Mouse (Mus musculus) adipose tissue, adult 10 weeks (tissue): ENCODE data around the gene Dedd2. TPM values are rescaled to one million over a fixed set of nuclear protein-coding genes. Genes with fewer than 3 reads are reported as not detected.

Source experiments
- polyA plus RNA-seq: library from polyadenylated mRNA; stranded (reverse); fragments of 350-450 nt; fragmentation: Illumina TruSeq; extraction: RNeasy Lipid Tissue Mini Kit (QIAGEN cat#74804); gene quantifications from one replicate; pipeline ENCODE4 v1.2.3, GENCODE M21; 2014; ENCODE audit warnings: low read depth, low replicate concordance

Dedd2 gene
- polyA plus RNA-seq: 15.0 TPM

GRCm38 (mm10) chr7:25220457-25221101, at the start of gene Dedd2:
Gene Dedd2 (minus strand): TSS chr7:25220615.

GRCm38 (mm10) chr7:25267301-25267750, 46.9 kb upstream of the Dedd2 start, which contains the start of gene Cic:
Gene Cic (plus strand): TSS chr7:25267704.

GRCm38 (mm10) chr7:25250141-25250972, 29.9 kb upstream of the Dedd2 start, which contains the start of gene Erf:
Gene Erf (minus strand): TSS chr7:25250761.

GRCm38 (mm10) chr7:25237249-25238014, 17.0 kb upstream of the Dedd2 start, which contains the start of gene Gsk3a:
Gene Gsk3a (minus strand): TSS chr7:25237851.

GRCm38 (mm10) chr7:25221102-25221883, 878 bp upstream of the Dedd2 start, which contains the start of gene Zfp526:
Gene Zfp526 (plus strand): TSS chr7:25221425.

GRCm38 (mm10) chr7:25179606-25180161, 40.7 kb downstream of the Dedd2 start, which contains the start of gene Pou2f2:
Gene Pou2f2 (minus strand): TSS chr7:25179726.

Other genes with a start within 250 kb of the Dedd2 start
- gene Rabac1, start 247.9 kb downstream of the Dedd2 start, polyA plus RNA-seq: 305 TPM
- 2.9 TPM for gene Atp1a3, start 214.7 kb downstream of the Dedd2 start, polyA plus RNA-seq
- gene Grik5, start 148.3 kb downstream of the Dedd2 start, polyA plus RNA-seq: 8.7 TPM
- gene Zfp574, start 148.0 kb downstream of the Dedd2 start, polyA plus RNA-seq: 12.5 TPM
- 1.4 TPM for gene Pou2f2, start 40.9 kb downstream of the Dedd2 start, polyA plus RNA-seq
- 7.4 TPM for gene Zfp526, start 810 bp upstream of the Dedd2 start, polyA plus RNA-seq
- gene Gsk3a, start 17.2 kb upstream of the Dedd2 start, polyA plus RNA-seq: 81.2 TPM
- 32.2 TPM for gene Erf, start 30.1 kb upstream of the Dedd2 start, polyA plus RNA-seq
- 84.3 TPM for gene Cic, start 47.1 kb upstream of the Dedd2 start, polyA plus RNA-seq
- 54.0 TPM for gene Pafah1b3, start 77.4 kb upstream of the Dedd2 start, polyA plus RNA-seq
- gene Prr19, start 80.8 kb upstream of the Dedd2 start, polyA plus RNA-seq: 1.5 TPM
- not detected for gene Tmem145, start 85.5 kb upstream of the Dedd2 start, polyA plus RNA-seq
- gene Megf8, start 96.5 kb upstream of the Dedd2 start, polyA plus RNA-seq: 32.1 TPM
- not detected for gene Cnfn, start 149.1 kb upstream of the Dedd2 start, polyA plus RNA-seq
- 468 TPM for gene Lipe, start 178.1 kb upstream of the Dedd2 start, polyA plus RNA-seq
- not detected for gene Cxcl17, start 192.3 kb upstream of the Dedd2 start, polyA plus RNA-seq